Mouse (Mus musculus) G1E (cell line): ENCODE measurements around the gene Pbxip1.

Source experiments
- CTCF ChIP-seq: IDR thresholded peaks from 2 replicates; pipeline ENCODE4 v1.5.1; 2012; ENCODE audit warnings: low read depth, low read length, inconsistent platforms, mixed read lengths
- GATA1 ChIP-seq: IDR thresholded peaks from 2 replicates; pipeline ENCODE4 v1.6.1; 2012; ENCODE audit warnings: borderline replicate concordance, low read length, inconsistent platforms, mixed read lengths
- GATA2 ChIP-seq: IDR thresholded peaks from 2 replicates; pipeline ENCODE4 v1.6.1; 2012; ENCODE audit warnings: low read depth, low read length, inconsistent platforms, borderline replicate concordance
- POLR2AphosphoS5 ChIP-seq: IDR thresholded peaks from 2 replicates; pipeline ENCODE4 v1.6.1; 2012; ENCODE audit warnings: low read depth, low read length, inconsistent platforms; ENCODE audit not compliant: insufficient replicate concordance
- TAL1 ChIP-seq: conservative IDR thresholded peaks from 2 replicates; pipeline ENCODE4 v1.6.1; 2012; ENCODE audit warnings: low read depth, low read length, inconsistent platforms, mixed read lengths

DNA sequence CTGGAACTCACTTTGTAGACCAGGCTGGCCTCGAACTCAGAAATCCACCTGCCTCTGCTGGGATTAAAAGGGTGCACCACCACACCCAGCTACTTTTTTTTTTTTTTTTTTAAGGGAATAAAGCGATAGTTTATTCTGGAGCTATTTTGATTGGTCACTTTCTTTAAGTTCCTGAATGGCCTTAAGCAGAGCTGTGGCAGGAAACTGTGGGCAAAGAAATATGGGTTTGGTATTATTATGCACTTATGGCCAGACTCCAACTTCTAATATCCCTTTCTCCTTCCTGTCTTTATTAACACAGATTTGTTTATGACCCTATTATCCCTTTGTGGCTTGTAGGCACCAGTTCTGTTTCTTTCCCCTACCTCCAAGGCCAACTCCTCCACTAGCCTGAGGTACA is 16.1 kb upstream of the Pbxip1 start:
- no peak for TF ChIP-seq CTCF
- TF ChIP-seq GATA2: no peak
- TF ChIP-seq POLR2AphosphoS5: no peak
- TF ChIP-seq TAL1: no peak
- no peak for TF ChIP-seq GATA1
